Mouse (Mus musculus): ENCODE measurements around the gene Comt.

Gene Comt

DNA sequence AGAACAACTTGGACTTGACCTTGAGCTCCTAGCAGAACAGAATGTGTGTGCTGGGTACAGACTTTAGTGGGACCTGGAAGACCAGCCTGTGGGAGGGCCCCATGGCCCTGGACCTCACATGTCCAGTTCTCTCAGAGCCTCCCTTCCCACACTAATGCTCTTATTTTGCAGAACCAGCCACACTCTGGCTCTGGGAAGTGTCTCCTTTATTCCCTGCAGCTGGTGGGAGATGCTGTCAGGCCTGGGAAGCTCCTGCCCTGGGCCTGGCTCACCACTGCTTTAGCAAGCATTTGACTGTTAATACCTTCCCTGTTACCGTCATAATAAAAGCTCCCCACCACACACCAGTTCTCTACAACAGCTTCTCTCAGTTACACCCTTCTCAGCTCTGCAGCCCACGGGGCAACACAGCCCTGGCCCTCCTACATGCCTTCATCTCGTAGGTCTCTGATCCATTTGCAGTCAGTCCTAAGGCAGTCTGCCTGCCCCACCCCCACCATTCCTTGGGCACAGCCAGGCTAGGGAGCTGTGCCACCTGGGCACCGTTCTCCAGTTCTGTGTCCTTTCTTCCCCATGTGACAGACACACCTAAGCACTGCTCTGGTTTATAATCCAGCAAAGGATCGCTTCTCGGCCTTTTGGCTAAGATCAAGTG is 66.4 kb downstream of the Comt start:
- no peak for DNase-seq (ENCODE audit: low read depth, low spot score)

DNA sequence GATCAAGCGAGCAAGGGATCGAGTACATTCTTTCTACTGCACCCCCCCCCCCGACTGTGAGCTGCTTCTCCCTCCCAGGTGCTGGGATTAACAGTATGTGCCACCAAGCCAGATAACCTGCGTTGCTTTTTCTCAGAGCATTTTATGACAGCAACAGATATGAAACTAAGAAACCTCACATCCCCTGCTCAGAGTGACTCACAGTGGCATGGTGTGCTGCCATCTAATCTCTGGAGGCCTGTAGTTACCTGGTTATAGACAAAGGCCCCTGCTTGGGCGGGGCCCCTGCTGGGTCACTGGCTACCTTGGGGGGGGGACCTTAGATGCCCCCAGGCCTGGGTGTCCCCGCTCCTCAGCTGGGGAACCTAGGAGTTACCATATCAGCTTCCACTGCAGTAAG is 68.7 kb downstream of the Comt start:
- no peak for DNase-seq (ENCODE audit: low read depth, low spot score)

DNA sequence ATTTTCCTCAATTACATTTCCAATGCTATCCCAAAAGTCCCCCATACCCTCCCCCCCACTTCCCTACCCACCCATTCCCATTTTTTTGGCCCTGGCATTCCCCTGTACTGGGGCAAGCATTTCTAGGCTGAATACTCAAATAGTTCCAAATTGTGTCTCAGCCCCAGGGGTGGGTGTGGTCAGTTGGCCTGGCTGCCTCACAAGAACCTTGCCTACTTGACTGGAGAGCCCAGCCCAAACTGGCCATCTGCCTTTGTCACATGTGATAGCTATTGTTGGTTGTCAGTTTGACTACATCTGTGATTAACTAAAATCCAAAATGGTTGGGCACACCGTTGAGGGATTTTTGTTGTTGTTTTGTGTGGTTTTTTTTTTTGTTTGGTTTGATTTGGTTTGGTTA is 69.7 kb downstream of the Comt start:
- no peak for DNase-seq (ENCODE audit: low read depth, low spot score)
